Mouse (Mus musculus): ENCODE data around the gene Tet3.

DNA sequence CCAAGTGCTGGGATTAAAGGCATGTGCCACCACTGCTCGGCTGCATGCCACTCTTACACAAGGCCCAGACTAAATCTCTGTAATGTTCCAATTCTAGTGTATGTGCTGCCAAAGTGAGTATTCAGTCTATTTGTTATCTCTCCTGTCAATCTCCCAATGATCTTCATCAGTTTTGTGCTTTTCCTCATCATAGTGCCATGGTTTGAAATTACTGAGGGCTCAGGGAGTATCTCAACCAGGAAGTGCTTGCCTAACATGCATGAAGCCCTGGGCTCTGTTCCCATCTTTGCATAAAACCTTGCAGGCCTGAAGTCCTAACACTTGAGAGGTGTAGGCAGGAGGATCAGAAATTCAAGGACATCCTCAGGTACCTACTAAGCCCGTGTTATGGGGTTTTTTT is 136.1 kb downstream of the Tet3 start:
- TF ChIP-seq POLR2A (IDR thresholded peaks at IDR 0.05; ENCODE audit: insufficient read depth, low read length) (no peak), CTCF (IDR thresholded peaks at IDR 0.05; ENCODE audit: low read depth, low read length) (no peak), EP300 (IDR thresholded peaks at IDR 0.05; ENCODE audit: insufficient read depth, low read depth, low read length) (no peak)

All from ES-Bruce4 (cell line).